Mouse (Mus musculus): Measurements from ENCODE around the gene Map1s.

The Map1s gene

DNA sequence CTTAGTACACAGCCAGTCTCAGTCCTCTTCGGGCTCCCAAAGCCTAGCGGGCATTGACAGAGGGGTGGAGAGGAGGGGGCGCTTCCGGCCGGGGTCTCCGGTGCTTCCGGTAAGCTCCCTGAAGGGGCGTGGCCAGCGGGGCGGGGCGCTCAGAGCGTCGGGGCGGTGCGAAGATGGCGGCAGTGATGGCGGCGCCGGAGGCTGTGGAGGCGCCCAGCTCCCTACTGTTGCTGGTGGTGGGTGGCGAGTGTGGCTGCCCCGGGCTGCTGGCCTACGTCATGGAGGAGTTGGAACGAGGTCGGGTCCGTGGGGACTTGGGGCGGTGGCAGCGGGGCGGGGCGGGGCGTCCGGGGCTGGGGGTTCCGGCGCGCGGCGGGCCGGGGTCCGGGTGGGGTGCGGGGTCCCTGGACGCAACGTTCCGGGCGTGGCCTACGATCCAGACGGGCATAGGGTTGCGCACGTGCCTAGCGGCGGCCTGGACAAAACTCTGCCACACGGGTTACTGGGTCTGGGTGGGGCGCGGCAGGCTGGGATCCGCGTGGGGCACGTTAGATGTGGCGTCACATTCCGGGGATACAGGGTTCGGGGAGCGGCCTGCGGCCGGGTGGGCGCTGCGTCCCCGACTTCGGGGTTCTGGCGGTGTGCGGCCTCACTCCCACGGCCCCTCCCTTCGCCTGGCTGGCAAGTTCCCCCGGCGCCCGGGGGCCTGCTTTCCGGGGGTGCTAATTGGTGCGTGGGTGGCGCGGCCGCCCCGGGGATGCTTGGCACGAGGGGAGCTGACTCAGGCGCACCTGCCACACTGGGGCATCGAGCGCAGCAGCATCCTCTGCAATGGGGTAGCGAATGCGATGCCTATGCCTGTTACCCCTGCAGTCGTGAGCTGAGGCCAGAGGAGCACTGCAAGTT is at the start of gene Map1s:
TSS of gene Map1s (plus strand) at position 102 of the 906 bp plus-strand sequence.
- peak; percentile 54 for DNase-seq (ENCODE audit: low read depth, low spot score)

DNA sequence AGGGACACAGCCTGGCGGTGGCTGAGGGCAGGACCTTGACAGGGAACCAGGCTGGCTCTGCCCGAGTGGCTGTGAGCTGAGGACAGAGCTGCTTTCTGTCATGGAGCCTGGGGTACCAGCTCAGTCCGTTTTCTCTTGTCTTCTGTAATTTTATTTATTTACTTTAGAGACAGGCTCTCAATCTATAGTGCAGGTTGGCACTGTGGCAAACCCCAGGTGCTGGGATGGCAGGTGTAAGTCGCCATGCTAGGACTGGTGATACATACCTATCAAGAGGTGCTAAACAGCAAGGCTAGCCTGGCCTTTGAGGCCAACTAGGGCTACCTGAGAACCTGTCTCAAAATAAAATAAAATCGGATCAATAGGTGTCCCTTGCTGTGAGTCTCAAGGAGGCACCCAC is 49.7 kb upstream of the Map1s start:
- DNase-seq (ENCODE audit: low read depth, low spot score): no peak

DNA sequence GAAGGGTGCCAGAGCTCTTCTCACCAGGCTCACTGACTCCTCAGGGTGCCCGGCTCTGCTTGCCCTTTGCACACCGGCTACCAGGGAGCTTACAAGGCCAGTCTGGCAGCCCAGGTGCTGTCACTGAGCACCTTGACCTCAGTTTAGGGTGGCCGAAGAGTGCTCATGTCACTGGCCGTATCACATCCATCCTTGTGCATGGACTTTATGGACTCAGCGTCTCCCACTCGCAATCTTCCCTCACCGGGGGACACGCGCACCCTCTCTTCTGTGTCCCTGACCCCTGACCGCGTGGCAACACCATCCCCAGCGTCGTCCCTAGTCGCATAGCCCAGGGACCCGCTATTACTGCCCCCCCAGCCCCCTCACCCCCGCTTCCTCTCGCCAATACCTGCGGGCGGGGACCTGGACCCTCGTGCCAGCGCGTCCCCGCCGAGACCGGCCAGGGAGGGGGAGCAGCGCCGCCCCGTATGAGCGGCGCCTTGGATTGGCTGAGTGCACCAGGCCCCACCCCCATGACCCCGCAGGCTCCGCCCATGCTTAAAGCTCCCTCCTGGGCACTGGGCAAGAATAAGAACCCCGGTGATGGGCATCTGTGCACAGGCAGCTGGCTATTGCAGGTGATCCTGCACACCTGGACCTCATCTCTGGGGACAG is 49.1 kb upstream of the Map1s start:
- DNase-seq (ENCODE audit: low read depth, low spot score): peak; percentile 46

DNA sequence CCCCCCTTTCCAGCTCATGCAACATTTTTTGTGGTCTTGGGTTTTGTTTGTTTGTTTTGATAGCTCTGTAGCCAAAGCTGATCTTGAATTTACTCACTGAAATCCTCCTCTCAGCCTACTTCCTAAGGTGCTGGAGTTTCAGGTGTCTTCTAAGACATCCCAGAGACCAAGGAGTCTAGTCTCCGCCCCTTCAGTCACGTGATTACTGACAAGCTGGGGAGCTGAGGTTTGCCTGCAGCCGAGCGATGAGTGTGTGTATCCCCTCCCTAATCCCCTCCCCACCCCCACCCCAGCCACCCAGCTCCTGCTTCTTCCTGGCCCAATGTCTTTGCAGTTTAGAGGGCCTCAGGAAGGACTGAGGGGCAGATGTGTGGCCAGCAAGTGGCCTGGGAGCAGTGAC is 48.2 kb upstream of the Map1s start:
- no peak for DNase-seq (ENCODE audit: low read depth, low spot score)

DNA sequence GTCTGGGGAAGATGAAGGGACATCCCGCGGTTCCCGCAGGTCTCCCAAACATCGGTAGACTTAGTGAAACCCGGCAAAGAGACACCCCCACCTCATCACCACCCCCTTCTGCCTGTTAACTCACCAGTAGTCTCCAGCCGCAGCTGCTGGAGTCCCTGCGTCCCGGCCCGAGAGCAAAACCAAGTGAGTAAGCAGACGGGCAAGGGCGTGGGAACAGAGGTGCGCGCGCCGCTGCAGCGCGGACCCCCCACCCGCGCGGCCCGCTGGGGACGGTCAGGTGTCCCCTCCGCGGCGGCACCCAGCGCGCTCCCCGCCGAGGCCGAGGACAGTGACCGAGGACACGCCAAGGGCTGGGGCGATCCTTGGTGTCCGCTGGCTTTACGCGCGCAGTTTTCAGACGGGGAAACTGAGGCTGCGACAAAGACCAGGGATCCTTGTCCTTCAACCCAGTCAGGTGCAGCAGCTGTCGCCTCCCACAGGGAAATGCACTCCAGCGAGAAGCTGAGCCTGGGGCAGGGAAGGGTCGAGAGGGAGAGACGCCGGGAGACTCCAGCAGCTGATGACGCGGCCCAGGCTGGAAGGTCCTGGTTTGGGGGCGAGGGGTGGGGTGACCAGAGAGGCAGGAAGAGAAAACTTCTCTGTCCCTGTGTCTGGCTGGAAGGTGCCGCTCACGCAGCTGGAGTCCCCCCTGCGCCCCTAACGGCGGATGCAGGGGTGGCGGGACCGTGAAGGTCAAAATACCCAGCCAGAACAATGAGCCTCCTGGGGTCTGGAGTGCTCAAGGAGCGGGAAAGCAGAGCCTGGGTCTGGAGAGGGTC is 42.7 kb upstream of the Map1s start, which contains the start of gene Kcnn1:
TSS of gene Kcnn1 (minus strand) at position 435 of the 818 bp plus-strand sequence.
- DNase-seq (ENCODE audit: low read depth, low spot score): no peak

DNA sequence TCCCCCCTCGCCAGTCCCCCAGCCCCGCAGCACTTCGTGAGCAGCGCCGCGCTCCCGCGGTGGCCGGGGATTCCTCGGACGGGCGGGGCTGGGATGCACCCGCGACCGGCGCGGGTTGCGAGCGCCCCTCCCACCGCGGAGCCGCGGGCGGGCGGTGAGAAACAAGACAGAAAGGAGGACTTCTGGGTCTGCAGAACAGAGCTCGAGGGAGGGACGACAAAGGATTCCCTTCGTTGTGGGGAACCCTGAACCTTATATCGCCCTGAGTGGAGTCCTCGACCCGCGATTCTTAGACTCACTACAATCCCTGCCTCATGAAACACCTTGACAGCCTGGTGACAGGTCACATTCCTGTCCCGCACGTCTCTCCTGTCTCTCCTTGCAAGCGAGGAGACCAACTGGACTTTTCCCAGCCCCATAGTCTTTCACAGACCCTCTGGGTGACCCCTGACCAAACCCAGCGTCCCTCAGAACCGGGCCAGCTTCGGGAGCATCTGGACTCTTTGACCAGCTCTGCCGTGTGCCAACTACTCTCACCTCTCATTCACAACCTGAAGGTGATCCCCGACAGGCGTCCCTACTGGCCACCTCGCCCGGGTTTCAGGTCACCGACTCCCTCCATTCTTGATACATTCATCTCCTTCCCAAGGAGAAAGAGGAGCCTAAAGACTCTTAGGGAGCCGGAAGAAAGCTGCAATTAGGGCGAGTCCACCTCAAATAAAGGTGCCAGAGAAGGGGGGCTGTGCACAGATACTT is 41.6 kb upstream of the Map1s start:
- no peak for DNase-seq (ENCODE audit: low read depth, low spot score)

DNA sequence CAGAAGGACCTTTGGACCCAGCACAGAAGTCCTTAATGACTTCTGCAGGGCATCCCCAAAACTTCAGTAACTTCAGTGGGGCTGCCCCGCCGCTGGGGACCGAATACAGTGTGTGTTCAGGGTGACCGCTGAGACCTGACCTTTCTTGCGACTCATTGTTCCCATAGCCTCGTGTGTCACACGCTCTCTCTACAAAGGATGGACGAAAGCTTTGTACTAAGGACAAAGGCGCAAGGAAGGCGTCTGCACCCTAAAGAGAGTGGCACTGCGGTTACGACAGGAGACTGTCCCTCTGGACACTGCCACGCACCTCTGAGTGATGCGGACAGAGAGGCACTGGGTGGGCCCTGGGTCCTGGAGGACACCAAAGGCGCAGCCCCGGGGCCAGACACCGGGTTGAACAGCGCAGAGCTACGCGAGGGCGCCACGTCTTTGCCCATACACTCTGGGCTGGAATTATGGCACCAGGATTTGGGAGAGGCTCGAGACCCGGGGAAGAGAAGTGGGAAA is 41.0 kb upstream of the Map1s start:
- DNase-seq (ENCODE audit: low read depth, low spot score): no peak

DNA sequence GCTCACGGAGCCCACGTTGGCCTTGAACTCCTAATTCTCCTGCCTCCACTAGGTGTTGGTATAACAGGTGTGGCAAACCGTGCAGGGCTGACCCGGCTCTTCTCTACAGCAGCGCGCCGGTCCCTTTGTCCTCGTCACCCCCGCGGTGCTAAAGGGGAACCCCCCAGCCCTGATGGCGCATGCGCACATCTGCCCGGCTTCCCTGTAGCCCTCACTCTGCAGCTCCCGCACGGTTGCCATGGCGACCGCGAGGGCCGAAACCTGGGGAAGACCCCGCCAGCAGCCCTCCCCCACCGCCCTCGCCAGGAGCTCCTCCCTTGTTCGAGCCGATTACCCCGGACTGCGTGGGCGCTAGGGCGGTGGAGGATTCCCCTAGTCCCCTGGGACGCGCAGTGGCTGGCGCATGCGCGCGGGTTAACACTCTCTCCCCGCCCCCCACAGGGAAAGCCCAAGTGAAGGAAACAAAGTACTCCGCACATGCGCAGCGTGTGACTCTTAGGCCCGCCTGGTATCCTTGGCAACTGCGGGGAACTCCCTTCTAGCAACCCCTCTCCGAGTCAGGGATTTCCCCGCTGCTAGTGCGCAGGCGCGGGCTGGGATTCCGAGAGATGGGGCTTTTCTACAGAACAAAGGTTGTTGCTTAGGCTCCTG is 40.3 kb upstream of the Map1s start:
- DNase-seq (ENCODE audit: low read depth, low spot score): peak; percentile 97

DNA sequence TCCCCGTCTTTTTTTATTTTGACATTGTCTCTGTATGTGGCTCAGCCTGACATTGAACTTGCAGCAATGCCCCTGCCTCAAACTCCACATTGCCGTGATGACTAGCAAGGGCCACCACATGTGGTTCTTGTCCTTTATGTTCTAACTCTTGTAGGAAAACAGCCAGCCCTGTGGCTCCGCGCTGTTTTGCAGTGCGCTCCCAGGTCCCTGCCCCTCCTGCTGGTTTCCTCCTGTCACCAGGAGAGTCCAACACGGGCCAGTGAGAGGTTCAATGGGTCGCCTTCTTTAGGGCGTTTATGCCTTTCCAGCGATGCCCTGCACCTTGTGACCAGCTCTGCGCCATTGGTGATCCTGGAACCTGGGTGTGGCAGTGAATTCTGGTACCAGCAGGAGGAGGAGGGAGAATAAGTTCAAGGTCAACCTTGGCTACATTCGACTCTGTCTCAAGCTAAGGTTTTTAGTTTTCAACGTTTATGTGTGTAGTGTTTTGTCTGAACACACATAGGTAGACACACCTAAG is 39.7 kb upstream of the Map1s start:
- DNase-seq (ENCODE audit: low read depth, low spot score): no peak

DNA sequence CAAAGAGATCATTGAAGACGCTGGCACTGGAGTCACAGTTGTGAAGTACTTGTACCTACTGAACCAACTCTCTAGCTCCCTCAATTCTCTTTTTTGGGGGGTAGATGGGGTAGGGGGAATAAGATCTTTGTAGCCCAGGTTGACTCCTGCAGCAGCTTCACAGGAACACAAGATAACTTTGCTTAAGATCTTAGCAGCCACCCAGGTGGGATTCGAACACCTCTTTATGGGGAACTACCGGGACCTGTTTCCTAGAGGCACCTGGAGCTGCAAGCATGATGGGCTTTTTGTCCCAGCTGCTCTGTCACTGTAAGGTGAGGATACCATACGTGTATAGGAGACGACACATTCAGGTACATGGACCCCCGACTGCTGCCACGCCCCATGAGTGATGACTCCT is 39.2 kb upstream of the Map1s start:
- DNase-seq (ENCODE audit: low read depth, low spot score): no peak

DNA sequence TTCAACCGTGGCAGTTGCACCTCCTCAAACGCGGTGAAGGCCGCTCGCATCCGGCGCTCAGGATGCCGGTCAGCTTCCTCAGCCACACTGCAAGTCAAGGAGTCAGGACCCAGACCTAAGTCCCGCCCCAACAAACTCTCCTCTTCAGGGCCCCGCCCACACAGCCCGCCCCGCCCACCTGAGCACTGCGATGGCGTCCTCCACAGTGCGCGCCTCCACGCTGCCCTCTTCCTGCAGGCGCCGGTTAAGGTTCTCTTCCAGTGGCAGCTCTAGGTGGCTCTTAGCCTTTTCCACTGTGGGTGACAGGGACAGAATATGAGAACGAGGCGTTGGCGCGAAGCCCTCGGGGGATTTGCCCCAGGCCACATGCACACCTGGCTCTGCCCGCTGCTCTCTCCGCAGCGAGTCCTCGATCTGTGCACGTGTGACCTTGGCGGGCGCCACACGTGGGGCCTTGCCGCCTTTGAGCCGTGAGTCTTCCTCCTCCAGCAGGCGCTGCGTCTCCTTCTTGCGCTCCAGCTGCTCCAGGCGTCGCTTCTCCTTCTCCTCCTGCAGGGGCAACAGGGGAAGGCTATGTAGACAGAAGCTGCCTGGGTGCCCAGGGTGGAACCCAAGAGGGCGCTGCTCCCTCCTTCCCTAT is 37.1 kb upstream of the Map1s start:
- no peak for DNase-seq (ENCODE audit: low read depth, low spot score)

DNA sequence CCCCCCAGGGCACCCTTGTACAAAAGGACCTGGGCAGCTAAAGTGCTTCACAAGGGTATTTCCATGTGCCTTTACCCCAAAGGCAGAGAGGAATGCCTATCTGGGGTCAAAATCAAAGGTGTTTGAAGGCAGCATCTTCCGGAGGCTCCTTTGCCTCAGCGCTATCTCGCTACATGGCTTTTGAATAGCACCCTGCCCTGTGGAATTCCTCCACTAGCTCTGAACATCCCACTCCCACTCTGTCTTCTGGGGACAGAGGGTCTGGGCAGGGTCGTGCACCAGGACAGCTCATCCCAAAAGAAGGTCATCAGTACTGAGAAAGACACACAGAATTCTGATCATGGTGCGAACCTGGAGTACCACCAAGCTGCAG is 36.5 kb upstream of the Map1s start:
- no peak for DNase-seq (ENCODE audit: low read depth, low spot score)

DNA sequence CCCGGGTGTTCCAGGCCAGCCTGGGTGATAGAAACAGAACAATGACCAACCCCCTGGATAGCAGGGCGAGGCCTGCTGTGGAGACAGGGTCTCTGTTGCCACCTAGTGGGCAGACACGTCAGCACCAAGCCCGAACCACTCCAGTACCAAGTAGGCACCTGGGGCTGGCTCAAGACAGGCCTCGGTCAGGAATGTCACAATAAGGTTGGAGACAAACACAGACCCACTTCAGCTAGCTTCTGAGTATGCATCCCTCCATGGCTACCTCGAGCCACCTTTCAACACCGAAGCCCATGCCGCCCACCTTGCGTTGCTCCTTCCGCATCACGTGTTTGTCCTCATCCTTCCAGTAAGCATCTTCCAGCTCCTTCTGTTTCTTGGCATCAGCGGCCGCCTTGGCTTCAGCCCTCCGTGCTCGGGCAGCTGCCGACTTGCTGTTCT is 36.1 kb upstream of the Map1s start:
- peak; percentile 48 for DNase-seq (ENCODE audit: low read depth, low spot score)

DNA sequence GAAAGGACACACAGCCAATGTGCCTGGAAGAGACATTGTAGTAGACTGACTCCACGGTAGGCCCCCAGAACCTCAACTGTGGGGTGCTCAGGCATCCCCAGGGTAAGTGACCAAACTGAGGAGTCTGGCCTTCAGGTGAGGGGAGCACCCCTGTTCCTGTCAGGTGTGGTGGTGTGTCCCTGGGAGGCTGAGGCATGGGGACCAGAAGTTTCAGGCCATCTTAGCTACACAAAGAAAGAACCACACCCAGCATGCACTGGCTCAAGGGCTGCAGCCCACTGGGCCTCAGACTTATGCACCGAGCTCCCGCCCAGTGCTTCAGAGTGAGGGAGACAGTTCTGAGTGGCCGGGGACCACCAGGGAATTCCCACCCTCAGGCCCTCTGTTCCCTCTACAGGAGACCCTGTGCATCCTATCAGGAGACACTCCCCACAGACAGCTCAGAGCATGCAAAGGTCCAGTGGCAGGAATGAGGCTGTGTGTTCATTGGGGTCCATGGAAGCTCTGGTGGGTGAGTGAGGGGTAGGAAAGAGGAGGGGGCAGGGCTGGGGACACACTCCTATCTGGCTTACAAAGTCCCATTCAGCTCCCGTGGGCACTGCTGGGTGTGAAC is 34.4 kb upstream of the Map1s start:
- DNase-seq (ENCODE audit: low read depth, low spot score): no peak

DNA sequence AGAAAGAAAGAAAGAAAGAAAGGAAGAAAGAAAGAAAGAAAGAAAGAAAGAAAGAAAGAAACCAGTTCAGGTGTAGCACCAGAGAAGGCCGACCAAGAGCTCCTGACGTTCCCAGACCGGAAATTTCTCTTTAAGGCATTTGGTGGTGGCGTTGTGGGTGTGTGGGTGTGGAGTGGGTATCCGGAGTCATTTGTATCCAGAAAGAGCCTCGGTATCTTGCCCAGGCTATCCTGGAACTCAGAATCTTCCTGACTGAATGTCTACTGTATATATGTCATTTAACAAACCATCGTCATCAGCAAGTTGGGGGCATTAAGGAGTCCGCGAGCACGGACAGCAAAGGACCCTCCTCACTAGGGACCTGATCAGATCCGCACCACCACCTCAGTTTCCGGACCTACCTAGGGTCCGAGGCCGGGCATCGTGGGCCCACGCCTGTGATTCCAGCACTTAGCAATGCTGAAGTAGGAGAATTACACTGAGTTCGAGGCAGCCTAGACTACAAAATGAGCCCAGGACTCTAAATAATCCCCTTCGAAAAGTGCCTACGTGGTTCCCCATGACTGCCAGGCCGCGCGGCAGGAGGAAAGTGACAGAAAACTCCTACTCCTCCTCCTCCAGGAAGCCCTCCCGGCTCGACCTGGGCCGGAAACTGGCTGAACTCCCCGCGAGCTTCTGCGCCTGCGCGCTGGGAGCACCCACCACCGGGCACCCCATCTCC is 32.9 kb upstream of the Map1s start:
- no peak for DNase-seq (ENCODE audit: low read depth, low spot score)

DNA sequence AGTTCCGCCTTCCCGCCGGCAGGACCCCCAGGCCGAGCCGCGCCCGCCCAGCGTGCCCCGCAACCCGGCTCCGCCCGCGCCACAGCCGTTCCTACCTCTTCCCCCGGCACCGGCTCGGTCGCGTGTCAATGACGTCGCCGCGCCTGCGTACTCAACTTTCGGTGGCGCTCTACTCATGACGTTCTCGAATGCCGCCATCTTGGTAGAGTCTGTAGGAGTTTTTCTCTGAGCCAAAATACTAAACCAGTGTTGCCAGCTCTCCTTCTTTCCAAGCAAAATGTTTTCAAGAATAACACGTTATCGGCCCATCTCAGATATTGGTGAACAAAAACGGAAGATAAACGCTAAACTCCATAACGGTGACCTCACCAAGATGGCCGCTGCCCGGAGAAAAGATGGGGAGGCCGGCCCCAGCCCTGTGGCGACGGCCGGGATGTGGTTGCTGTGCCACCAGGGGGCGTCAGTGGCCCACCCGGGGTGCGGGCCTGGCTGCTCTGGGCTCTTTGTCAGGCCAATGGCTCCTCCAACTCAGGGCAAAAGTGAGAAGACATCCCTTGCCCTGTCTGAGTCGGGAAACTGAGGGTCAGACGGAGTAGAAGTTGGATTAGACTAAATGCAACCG is 32.3 kb upstream of the Map1s start, which contains the start of gene Ccdc124:
TSS of gene Ccdc124 (minus strand) at position 572 of the 622 bp plus-strand sequence.
- peak; percentile 81 for DNase-seq (ENCODE audit: low read depth, low spot score)

DNA sequence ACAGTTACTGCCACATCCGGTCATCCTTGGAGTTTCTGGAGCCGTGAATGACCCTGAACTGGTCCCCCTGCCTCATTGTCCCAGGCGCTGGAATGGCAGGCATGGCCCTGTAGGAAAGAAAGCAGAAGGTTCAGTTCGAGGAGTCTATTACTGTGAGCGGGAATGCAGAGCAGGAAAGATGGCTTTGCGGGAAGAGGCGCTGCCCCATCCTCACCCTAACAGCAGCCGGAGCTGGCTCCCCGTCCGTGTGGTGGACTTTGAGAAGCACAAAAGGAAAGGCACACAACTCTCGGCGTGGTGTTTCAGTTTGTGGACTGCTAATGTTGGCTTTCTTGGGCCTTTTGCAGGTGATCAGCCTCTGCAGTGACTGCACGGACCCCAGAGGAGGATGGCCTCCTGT is 31.3 kb upstream of the Map1s start:
- no peak for DNase-seq (ENCODE audit: low read depth, low spot score)

DNA sequence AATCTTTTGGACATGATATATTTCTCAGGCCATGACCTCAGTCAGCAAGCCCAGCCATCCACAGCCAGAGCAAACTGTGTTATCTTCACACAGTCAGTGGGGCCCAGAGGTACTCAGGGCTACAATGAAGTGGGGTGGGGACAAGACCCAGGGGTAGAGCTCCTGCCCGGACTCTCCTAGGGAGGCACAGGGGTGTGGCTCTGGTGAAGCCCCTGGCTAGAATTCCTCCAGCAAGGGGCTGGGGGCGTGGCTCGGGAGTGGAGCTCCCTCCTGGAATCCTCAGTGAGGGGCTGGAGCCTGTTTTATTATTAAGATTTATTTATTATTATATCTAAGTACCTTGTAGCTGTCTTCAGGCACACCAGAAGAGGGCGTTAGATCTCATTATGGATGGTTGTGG is 29.4 kb upstream of the Map1s start:
- DNase-seq (ENCODE audit: low read depth, low spot score): no peak

All from telencephalon, adult 2 months (tissue).